Mouse (Mus musculus): ENCODE results near the gene Tbc1d5. TPM values are rescaled to one million over a fixed set of nuclear protein-coding genes. Genes with fewer than 3 reads are reported as not detected.
A peak's percentile ranks its signal among the peaks of the same experiment; 100 is the strongest.

Tbc1d5 gene
- polyA plus RNA-seq, 1 experiment from 2014 or later = 11.8 TPM

DNA sequence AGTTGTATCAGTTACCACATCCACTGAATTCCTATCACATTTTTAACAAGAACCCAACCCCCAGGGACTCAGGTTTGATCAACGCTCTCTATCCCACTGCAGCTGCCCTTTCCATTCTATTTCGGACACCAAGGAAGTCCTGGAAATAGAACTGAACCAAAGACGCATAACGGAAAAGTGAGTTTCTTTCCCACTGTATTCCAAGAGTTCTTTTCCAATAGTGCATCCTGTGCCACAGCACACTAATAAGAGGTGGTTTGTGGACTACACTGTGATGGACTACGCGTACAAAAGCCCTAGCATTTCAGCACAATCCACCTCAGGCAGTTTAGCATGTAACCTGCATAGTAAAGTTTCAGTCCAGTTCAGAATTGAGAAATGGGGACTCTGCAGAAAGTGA is 1.2 kb downstream of the Tbc1d5 start:
- peak; percentile 18 for DNase-seq (ENCODE audit: low spot score)
- WGBS = 70% methylated on average over 6 of the region's 6 CpGs
- Histone ChIP-seq H3K4me3 (peak overlapping the region; percentile 86), H3K36me3 (replicated peaks) (no peaks in the 10 kb centered on the region), H3K4me1 (peaks cover 13% of the 10 kb centered on the region), H3K9me3 (no peaks in the 10 kb centered on the region), H3K27me3 (replicated peaks; ENCODE audit: low read depth, poor library complexity, severe bottlenecking) (no peaks in the 10 kb centered on the region), H3K27ac (replicated peaks) (peak overlapping the region; percentile 99)

DNA sequence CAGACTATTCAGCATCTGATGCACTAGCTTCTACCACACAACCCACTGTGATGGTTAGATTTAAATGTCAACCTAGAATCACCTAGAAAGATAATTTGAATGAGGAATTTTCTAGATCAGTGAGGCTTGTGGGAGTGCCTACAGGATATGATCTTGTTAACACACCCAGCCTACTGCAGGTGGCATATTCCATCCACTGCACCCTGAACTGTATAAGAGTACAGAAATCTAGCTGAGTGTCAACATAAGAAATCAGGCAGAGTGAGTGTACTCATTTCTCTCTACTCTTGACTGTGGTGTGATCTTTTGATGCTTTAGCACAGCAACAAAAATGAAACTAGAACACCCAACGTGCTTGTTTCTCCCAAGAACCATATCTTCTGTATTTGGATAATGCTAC is 6.8 kb downstream of the Tbc1d5 start:
- no peak for DNase-seq (ENCODE audit: low spot score)
- 91% methylated on average over 1 of the region's 1 CpGs for WGBS
- Histone ChIP-seq H3K27me3 (replicated peaks; ENCODE audit: low read depth, poor library complexity, severe bottlenecking) (no peaks in the 10 kb centered on the region), H3K9me3 (no peaks in the 10 kb centered on the region), H3K36me3 (replicated peaks) (no peaks in the 10 kb centered on the region), H3K4me3 (no peak overlapping the region), H3K27ac (replicated peaks) (no peak overlapping the region), H3K4me1 (no peaks in the 10 kb centered on the region)

DNA sequence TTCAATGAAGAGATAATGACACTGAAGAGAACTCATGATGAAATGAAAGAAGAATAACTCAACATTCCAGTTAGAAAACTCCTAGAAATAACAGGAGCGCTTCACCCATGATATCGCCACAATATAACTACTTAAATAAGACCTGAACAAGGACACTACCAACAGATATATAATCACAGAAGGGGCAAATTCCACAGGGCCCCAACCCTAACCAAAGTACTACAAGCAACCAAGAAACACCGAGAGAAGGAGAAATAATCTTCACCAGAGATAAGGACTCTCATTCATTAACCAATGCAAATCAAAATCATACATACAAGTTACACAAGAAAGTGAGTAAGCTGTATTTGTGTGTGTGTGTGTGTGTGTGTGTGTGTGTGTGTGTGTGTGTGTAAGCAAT is 7.6 kb downstream of the Tbc1d5 start:
- WGBS = 90% methylated on average over 3 of the region's 3 CpGs
- no peak for DNase-seq (ENCODE audit: low spot score)
- no peaks in the 10 kb centered on the region for H3K9me3 ChIP-seq

DNA sequence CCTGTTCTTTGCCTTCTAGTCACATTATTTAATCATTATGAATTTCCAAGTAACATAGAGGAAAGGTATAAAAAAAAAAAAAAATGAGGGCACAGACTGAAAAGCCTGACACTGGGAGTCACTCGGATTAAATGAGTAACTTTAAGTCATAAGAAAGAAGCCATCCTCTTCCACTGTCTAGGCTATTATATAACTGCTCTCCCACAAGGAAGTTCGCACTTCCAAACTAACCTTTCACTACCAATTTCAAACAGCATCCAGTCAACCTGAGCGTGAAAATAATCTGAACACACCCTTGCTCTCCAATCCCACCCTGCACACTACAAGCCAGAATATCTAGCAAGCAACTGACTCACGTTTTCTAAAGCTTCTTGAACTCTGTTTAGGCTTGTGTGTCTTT is 9.2 kb downstream of the Tbc1d5 start:
- no peaks in the 10 kb centered on the region for H3K27me3 ChIP-seq (replicated peaks; ENCODE audit: low read depth, poor library complexity, severe bottlenecking)
- WGBS = 88% methylated on average over 4 of the region's 4 CpGs
- H3K9me3 ChIP-seq = no peaks in the 10 kb centered on the region
- H3K36me3 ChIP-seq (replicated peaks) = no peaks in the 10 kb centered on the region
- H3K4me3 ChIP-seq = no peak overlapping the region
- H3K4me1 ChIP-seq = no peaks in the 10 kb centered on the region
- H3K27ac ChIP-seq (replicated peaks) = no peak overlapping the region
- no peak for DNase-seq (ENCODE audit: low spot score)

More for the DNA sequence above, 7.6 kb downstream of the Tbc1d5 start:
- Histone ChIP-seq H3K27ac (replicated peaks) (no peak overlapping the region), H3K4me1 (no peaks in the 10 kb centered on the region), H3K4me3 (no peak overlapping the region), H3K36me3 (replicated peaks) (no peaks in the 10 kb centered on the region), H3K27me3 (replicated peaks; ENCODE audit: low read depth, poor library complexity, severe bottlenecking) (no peaks in the 10 kb centered on the region)

DNA sequence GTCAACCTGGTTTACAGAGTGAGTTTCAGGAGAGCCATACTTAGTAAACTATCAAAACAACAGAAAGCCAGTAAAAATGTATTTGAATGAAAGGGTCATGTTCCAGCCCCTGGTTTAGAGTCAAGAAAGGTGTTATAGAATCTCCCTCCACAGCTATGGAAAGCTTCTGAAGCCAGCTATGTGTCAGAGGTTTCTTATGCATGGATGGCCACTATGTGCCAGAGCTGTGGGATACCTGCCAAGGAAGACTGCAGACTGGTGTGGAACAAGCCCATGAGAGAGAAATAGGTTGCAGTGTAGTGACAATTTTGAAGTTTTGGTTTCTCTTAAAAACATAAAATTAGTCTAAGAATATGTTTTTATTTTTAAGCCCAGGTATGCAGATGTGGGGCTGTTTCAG is 16.8 kb downstream of the Tbc1d5 start:
- H3K36me3 ChIP-seq (replicated peaks) = no peaks in the 10 kb centered on the region
- DNase-seq (ENCODE audit: low spot score) = no peak
- no peak overlapping the region for H3K27ac ChIP-seq (replicated peaks)
- H3K4me1 ChIP-seq = no peaks in the 10 kb centered on the region
- no peaks in the 10 kb centered on the region for H3K27me3 ChIP-seq (replicated peaks; ENCODE audit: low read depth, poor library complexity, severe bottlenecking)
- H3K4me3 ChIP-seq = no peak overlapping the region
- no peaks in the 10 kb centered on the region for H3K9me3 ChIP-seq

DNA sequence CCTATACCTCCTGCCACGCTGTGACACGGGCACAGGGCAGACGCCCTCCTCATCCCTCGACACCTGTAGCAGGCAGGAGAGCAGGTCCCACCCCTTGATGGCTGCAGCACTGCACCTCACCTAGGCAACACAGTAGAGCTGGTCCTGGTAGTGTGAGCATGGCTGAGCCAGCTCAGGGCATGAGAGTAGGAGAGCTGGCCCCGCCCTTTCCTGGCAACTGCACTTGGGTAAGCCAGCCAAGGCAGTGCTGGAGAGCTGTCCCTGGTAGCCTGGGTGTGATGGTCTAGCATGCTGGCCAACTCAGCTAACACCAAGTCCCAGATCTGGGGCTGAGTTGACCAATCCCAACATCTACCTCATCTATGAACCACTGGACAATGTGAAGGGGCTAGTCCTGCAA is 19.9 kb downstream of the Tbc1d5 start:
- Histone ChIP-seq H3K27ac (replicated peaks) (no peak overlapping the region), H3K9me3 (no peaks in the 10 kb centered on the region), H3K36me3 (replicated peaks) (no peaks in the 10 kb centered on the region), H3K27me3 (replicated peaks; ENCODE audit: low read depth, poor library complexity, severe bottlenecking) (no peaks in the 10 kb centered on the region), H3K4me3 (no peak overlapping the region), H3K4me1 (no peaks in the 10 kb centered on the region)
- no peak for DNase-seq (ENCODE audit: low spot score)
- 89% methylated on average over 5 of the region's 5 CpGs for WGBS

DNA sequence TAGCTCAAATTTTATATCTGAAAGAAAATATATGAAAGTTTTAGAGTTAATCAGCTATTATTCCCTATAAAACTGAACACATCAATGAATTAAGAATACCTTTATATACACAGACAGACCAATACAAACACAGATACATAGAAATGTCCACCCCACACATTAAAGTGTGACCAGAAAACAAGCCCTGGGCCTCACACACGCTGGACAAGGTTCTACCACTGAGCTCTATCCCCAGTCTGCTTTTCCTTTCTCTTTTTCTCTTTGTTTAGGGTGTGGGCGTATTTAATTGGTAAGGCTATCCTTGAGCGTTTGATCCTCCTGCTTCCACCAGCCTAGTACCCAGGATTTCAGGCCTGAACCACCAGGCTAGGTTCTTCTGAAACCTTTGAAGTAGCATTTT is 28.2 kb downstream of the Tbc1d5 start:
- 48% methylated on average over 3 of the region's 3 CpGs for WGBS
- Histone ChIP-seq H3K27ac (replicated peaks) (no peak overlapping the region), H3K36me3 (replicated peaks) (no peaks in the 10 kb centered on the region), H3K4me1 (no peaks in the 10 kb centered on the region), H3K4me3 (no peak overlapping the region), H3K27me3 (replicated peaks; ENCODE audit: low read depth, poor library complexity, severe bottlenecking) (no peaks in the 10 kb centered on the region), H3K9me3 (no peaks in the 10 kb centered on the region)
- DNase-seq (ENCODE audit: low spot score) = no peak

DNA sequence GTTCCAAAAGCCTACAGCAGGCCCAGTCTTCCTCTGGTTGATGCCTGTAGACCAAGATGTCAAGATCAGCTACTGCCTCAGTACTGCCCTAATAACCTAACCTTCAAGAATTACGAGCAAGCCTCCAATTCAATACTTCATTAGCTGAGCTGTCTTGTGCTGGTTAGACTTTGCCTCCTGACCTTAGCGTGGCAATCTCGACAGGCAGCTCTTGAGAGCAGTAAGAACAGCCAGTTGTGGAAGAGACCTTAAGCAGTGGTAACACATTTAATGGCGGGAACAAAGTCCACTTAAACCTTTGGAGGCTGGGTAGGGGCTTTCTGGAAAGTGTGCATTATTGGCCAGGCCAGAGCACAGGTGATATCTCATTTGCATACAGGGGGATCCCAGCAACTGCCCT is 34.2 kb downstream of the Tbc1d5 start:
- no peak for DNase-seq (ENCODE audit: low spot score)
- 88% methylated on average over 4 of the region's 4 CpGs for WGBS

DNA sequence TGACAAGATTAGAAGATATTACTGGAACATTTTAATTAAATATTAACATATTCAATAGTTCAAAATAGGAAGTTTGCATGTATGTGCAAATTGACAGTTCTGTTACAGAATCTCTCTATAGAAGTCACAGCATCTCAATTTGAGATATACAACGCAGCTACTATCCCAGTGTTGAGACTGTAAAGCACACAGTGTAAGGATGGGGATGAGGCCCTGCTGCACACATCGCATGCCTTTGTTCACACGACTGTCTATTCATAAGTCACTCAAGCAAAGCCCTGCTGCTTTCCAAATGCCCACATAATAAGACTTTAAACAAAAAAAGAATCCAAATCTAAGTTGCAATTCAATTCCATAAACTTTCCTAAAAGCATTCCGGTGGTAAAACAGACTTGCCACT is 37.1 kb downstream of the Tbc1d5 start:
- no peak overlapping the region for H3K27ac ChIP-seq (replicated peaks)
- no peak for DNase-seq (ENCODE audit: low spot score)
- H3K27me3 ChIP-seq (replicated peaks; ENCODE audit: low read depth, poor library complexity, severe bottlenecking) = no peaks in the 10 kb centered on the region
- WGBS = 89% methylated on average over 4 of the region's 4 CpGs
- H3K4me1 ChIP-seq = no peaks in the 10 kb centered on the region
- no peak overlapping the region for H3K4me3 ChIP-seq
- H3K36me3 ChIP-seq (replicated peaks) = peaks cover 5% of the 10 kb centered on the region
- no peaks in the 10 kb centered on the region for H3K9me3 ChIP-seq

More for the DNA sequence above, 34.2 kb downstream of the Tbc1d5 start:
- H3K9me3 ChIP-seq = no peaks in the 10 kb centered on the region
- H3K27me3 ChIP-seq (replicated peaks; ENCODE audit: low read depth, poor library complexity, severe bottlenecking) = no peaks in the 10 kb centered on the region
- no peaks in the 10 kb centered on the region for H3K36me3 ChIP-seq (replicated peaks)
- no peaks in the 10 kb centered on the region for H3K4me1 ChIP-seq
- no peak overlapping the region for H3K27ac ChIP-seq (replicated peaks)
- no peak overlapping the region for H3K4me3 ChIP-seq

DNA sequence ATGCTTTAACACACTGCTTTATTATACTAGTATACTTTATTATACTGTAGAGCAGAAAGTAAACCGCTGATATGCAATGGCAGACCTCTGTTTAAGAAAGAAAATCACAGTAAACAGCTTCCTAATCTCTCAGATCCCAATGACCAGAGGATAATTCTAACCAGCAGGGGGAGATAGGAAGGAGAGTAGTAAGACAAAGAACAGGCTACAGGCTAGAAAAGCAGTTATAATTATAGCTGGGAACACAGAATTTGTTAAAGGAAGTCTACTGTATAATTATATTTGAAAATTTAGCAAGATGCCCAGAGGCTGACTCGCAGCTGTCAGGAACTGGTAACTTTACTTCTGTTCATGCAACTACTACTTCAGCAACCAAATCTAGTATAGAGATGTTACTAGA is 68.0 kb downstream of the Tbc1d5 start:
- Histone ChIP-seq H3K27me3 (replicated peaks; ENCODE audit: low read depth, poor library complexity, severe bottlenecking) (no peaks in the 10 kb centered on the region), H3K4me1 (no peaks in the 10 kb centered on the region), H3K4me3 (no peak overlapping the region), H3K36me3 (replicated peaks) (no peaks in the 10 kb centered on the region), H3K27ac (replicated peaks) (no peak overlapping the region), H3K9me3 (no peaks in the 10 kb centered on the region)
- 70% methylated on average over 2 of the region's 2 CpGs for WGBS
- no peak for DNase-seq (ENCODE audit: low spot score)

DNA sequence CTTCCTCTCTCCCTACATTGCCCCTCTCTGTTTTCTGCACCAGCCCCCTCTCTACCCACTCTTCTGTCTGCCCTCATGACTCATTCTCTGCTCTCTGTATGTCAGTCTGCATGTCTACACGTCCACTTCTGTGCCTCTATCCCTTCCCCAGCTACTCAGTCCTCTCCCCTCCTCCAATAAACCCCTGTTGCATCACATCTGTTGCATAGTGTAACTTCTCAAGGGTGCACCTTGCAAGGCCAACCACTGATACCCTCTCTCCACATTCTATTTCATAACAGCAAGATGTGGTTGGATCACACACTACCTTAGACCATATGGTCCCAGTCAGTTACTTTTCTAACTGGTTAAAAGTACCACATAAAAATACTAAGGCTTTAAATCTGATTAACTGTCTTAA is 74.9 kb downstream of the Tbc1d5 start:
- no peak overlapping the region for H3K4me3 ChIP-seq
- H3K27ac ChIP-seq (replicated peaks) = no peak overlapping the region
- H3K27me3 ChIP-seq (replicated peaks; ENCODE audit: low read depth, poor library complexity, severe bottlenecking) = no peaks in the 10 kb centered on the region
- H3K36me3 ChIP-seq (replicated peaks) = no peaks in the 10 kb centered on the region
- WGBS = 87% methylated on average over 1 of the region's 1 CpGs
- peaks cover 5% of the 10 kb centered on the region; the same call in 1 of the 2 replicates for H3K9me3 ChIP-seq
- no peak for DNase-seq (ENCODE audit: low spot score)
- no peaks in the 10 kb centered on the region for H3K4me1 ChIP-seq

DNA sequence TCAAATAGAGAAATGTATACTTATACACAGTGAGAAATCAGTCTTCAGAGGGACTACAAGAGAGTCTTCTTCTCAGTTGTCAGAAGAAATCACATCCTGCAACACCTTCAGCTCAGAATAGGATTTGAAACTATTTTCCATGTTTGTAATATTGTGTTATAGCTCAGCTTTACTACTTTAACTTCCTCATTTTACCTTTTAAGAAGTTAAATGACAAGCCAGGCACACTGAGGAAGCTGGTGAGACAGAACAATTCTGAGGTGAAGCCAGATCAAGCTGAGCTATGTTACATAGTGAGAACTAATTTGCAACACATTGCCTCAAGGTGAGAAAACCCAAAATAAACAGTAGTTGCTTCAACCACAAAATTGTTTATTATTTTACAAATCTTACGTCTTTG is 135.3 kb downstream of the Tbc1d5 start:
- Histone ChIP-seq H3K27ac (replicated peaks) (no peak overlapping the region), H3K4me1 (no peaks in the 10 kb centered on the region), H3K9me3 (no peaks in the 10 kb centered on the region), H3K36me3 (replicated peaks) (no peaks in the 10 kb centered on the region), H3K27me3 (replicated peaks; ENCODE audit: low read depth, poor library complexity, severe bottlenecking) (no peaks in the 10 kb centered on the region), H3K4me3 (no peak overlapping the region)
- DNase-seq (ENCODE audit: low spot score) = no peak
- WGBS = 56% methylated on average over 1 of the region's 1 CpGs

DNA sequence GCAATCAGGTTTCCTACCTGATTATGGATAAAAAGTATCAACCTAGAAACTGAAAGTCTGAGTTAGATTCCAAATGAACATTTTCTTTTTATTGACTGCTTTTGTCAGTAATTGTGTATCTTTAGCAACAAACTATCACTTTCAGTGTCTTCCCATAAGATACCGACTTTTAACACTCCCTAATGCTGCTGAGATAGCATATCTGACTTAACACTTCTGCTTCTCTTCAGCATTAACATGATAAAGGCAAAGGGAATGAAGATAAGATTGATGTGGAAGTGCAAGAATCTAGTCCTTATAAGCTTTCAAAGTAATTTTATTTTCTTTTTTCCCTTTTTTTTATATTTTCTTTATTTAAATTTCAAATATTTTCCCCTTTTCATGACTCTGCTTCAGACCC is 138.3 kb downstream of the Tbc1d5 start:
- H3K27me3 ChIP-seq (replicated peaks; ENCODE audit: low read depth, poor library complexity, severe bottlenecking) = no peaks in the 10 kb centered on the region
- H3K4me3 ChIP-seq = no peak overlapping the region
- DNase-seq (ENCODE audit: low spot score) = no peak
- no peaks in the 10 kb centered on the region for H3K36me3 ChIP-seq (replicated peaks)
- no peak overlapping the region for H3K27ac ChIP-seq (replicated peaks)
- 64% methylated on average over 1 of the region's 1 CpGs for WGBS
- no peaks in the 10 kb centered on the region for H3K4me1 ChIP-seq
- H3K9me3 ChIP-seq = no peaks in the 10 kb centered on the region

DNA sequence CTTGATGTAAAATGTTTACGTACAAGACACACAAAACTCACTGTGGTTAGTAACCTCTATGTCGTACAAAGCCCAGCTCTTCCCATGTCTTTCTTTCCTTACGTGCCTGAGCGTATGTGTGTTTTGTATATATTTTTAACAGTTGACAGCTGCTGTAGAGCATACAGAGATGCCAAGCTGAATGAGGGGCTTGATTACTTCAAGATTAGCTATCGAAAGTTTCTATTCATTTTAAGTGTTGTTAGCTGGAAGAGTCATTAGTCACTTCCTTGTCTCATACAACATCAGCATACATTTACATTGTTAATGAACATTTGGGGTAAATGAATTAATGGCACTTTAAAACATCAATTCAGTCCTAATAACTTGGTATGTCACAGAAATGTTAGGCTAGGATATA is 155.9 kb downstream of the Tbc1d5 start:
- DNase-seq (ENCODE audit: low spot score) = no peak
- whole genome bisulfite sequencing = 92% methylated on average over 5 of the region's 5 CpGs
- H3K4me1 ChIP-seq = no peaks in the 10 kb centered on the region
- no peaks in the 10 kb centered on the region for H3K36me3 ChIP-seq (replicated peaks)
- H3K27ac ChIP-seq (replicated peaks) = no peak overlapping the region
- H3K4me3 ChIP-seq = no peak overlapping the region
- no peaks in the 10 kb centered on the region for H3K27me3 ChIP-seq (replicated peaks; ENCODE audit: low read depth, poor library complexity, severe bottlenecking)
- no peaks in the 10 kb centered on the region for H3K9me3 ChIP-seq

Measured in embryonic facial prominence, embryonic 10.5 days (tissue).